Mouse (Mus musculus): ENCODE results near the gene Ankrd54. TPM values are rescaled to one million over a fixed set of nuclear protein-coding genes. Genes with fewer than 3 reads are reported as not detected.

Ankrd54 gene
- polyA plus RNA-seq, 1 experiment from 2014 or later, result 56.4 TPM

Other genes starting within 250 kb of the Ankrd54 start
- gene Cdc42ep1, start 220.3 kb downstream of the Ankrd54 start, polyA plus RNA-seq (2015; fragmentation: Nextera tagmentation; extraction: Ambion mirVana), result 7.0 and 8.5 TPM in 2 replicates
- gene Lgals2, start 207.4 kb downstream of the Ankrd54 start, polyA plus RNA-seq (2015; fragmentation: Nextera tagmentation; extraction: Ambion mirVana), result 1.1 TPM in 1 of 2 replicates, not detected in the other
- 47.8 and 49.2 TPM in 2 replicates for gene Gga1, start 185.7 kb downstream of the Ankrd54 start, polyA plus RNA-seq (2015; fragmentation: Nextera tagmentation; extraction: Ambion mirVana)
- 0.12 TPM in 1 of 2 replicates, not detected in the other for gene Gm49510, start 163.2 kb downstream of the Ankrd54 start, polyA plus RNA-seq (2015; fragmentation: Nextera tagmentation; extraction: Ambion mirVana)
- gene Sh3bp1, start 163.1 kb downstream of the Ankrd54 start, polyA plus RNA-seq (2015; fragmentation: Nextera tagmentation; extraction: Ambion mirVana), result 2.5 and 4.9 TPM in 2 replicates
- gene Pdxp, start 149.0 kb downstream of the Ankrd54 start, polyA plus RNA-seq (2015; fragmentation: Nextera tagmentation; extraction: Ambion mirVana), result 55.8 and 63.2 TPM in 2 replicates
- 109 and 125 TPM in 2 replicates for gene Lgals1, start 136.2 kb downstream of the Ankrd54 start, polyA plus RNA-seq (2015; fragmentation: Nextera tagmentation; extraction: Ambion mirVana)
- 53.1 and 58.0 TPM in 2 replicates for gene Nol12, start 128.0 kb downstream of the Ankrd54 start, polyA plus RNA-seq (2015; fragmentation: Nextera tagmentation; extraction: Ambion mirVana)
- 38.3 and 42.6 TPM in 2 replicates for gene Triobp, start 115.2 kb downstream of the Ankrd54 start, polyA plus RNA-seq (2015; fragmentation: Nextera tagmentation; extraction: Ambion mirVana)
- 329 and 351 TPM in 2 replicates for gene H1f0, start 34.4 kb downstream of the Ankrd54 start, polyA plus RNA-seq (2015; fragmentation: Nextera tagmentation; extraction: Ambion mirVana)
- gene Galr3, start 21.0 kb downstream of the Ankrd54 start, polyA plus RNA-seq (2015; fragmentation: Nextera tagmentation; extraction: Ambion mirVana), result not detected in 2 replicates
- 180 and 186 TPM in 2 replicates for gene Eif3l, start 12.3 kb upstream of the Ankrd54 start, polyA plus RNA-seq (2015; fragmentation: Nextera tagmentation; extraction: Ambion mirVana)
- 8.6 and 9.5 TPM in 2 replicates for gene Micall1, start 46.0 kb upstream of the Ankrd54 start, polyA plus RNA-seq (2015; fragmentation: Nextera tagmentation; extraction: Ambion mirVana)
- gene Polr2f, start 78.1 kb upstream of the Ankrd54 start, polyA plus RNA-seq (2015; fragmentation: Nextera tagmentation; extraction: Ambion mirVana), result 295 and 296 TPM in 2 replicates
- gene 1700088E04Rik, start 78.4 kb upstream of the Ankrd54 start, polyA plus RNA-seq (2015; fragmentation: Nextera tagmentation; extraction: Ambion mirVana), result 14.0 and 16.6 TPM in 2 replicates
- gene Sox10, start 102.3 kb upstream of the Ankrd54 start, polyA plus RNA-seq (2015; fragmentation: Nextera tagmentation; extraction: Ambion mirVana), result 0.58 and 0.67 TPM in 2 replicates
- 82.2 and 86.8 TPM in 2 replicates for gene Pick1, start 166.3 kb upstream of the Ankrd54 start, polyA plus RNA-seq (2015; fragmentation: Nextera tagmentation; extraction: Ambion mirVana)
- gene Gm49486, start 166.5 kb upstream of the Ankrd54 start, polyA plus RNA-seq (2015; fragmentation: Nextera tagmentation; extraction: Ambion mirVana), result 0.88 and 1.0 TPM in 2 replicates
- gene Slc16a8, start 191.9 kb upstream of the Ankrd54 start, polyA plus RNA-seq (2015; fragmentation: Nextera tagmentation; extraction: Ambion mirVana), result 0.22 and 0.23 TPM in 2 replicates
- gene Baiap2l2, start 222.6 kb upstream of the Ankrd54 start, polyA plus RNA-seq (2015; fragmentation: Nextera tagmentation; extraction: Ambion mirVana), result 0.72 and 1.4 TPM in 2 replicates

Data from midbrain, embryonic 13.5 days (tissue).